Mouse (Mus musculus) hindbrain, embryonic 16.5 days (tissue): Measurements from ENCODE around the gene Sfxn4. TPM values are rescaled to one million over a fixed set of nuclear protein-coding genes. Genes with fewer than 3 reads are reported as not detected.
"Not testable (repeated sequence)": the region's sequence is repeated elsewhere in the genome, so short reads cannot be mapped to it uniquely, and the experiment has no call there.

Experiments used
- ATAC-seq: fragments of 200-750 bp; cut with Nextera tagmentation; 2 replicates; pipeline ENCODE4 v1.8.0; 2017; ENCODE audit warnings: moderate TSS enrichment, moderate library complexity
- H3K27ac ChIP-seq: fragments of 300-500 bp; sonication (generic); 2 replicates; pipeline ENCODE4 v1.5.1; 2014; ENCODE audit warnings: low read depth, mild to moderate bottlenecking, control low read depth, low read length, moderate library complexity
- H3K27me3 ChIP-seq: fragments of 300-500 bp; sonication (generic); replicated peaks from 2 replicates; pipeline ENCODE4 v1.6.1; 2014; ENCODE audit warnings: low read length; ENCODE audit not compliant: control insufficient read depth, insufficient read depth
- H3K36me3 ChIP-seq: fragments of 300-500 bp; sonication (generic); 2 replicates; pipeline ENCODE4 v1.6.1; 2014; ENCODE audit warnings: mild to moderate bottlenecking, low read length, moderate library complexity, mixed read lengths; ENCODE audit not compliant: control insufficient read depth, insufficient read depth
- H3K4me1 ChIP-seq: fragments of 300-500 bp; sonication (generic); 2 replicates; pipeline ENCODE4 v1.6.1; 2014; ENCODE audit warnings: low read depth, low read length; ENCODE audit not compliant: control insufficient read depth, insufficient read depth
- H3K4me2 ChIP-seq: fragments of 300-500 bp; sonication (generic); 2 replicates; pipeline ENCODE4 v1.6.1; 2014; ENCODE audit warnings: mild to moderate bottlenecking, low read length, control low read depth, moderate library complexity
- H3K4me3 ChIP-seq: fragments of 300-500 bp; sonication (generic); 2 replicates; pipeline ENCODE4 v1.5.1; 2014; ENCODE audit warnings: mild to moderate bottlenecking, low read length, control low read depth, moderate library complexity
- H3K9ac ChIP-seq: fragments of 300-500 bp; sonication (generic); 2 replicates; pipeline ENCODE4 v1.6.1; 2014; ENCODE audit warnings: low read depth, mild to moderate bottlenecking, control low read depth, low read length, moderate library complexity
- H3K9me3 ChIP-seq: fragments of 300-500 bp; sonication (generic); 2 replicates; pipeline ENCODE4 v1.6.1; 2014; ENCODE audit warnings: mild to moderate bottlenecking, low read length, moderate library complexity; ENCODE audit not compliant: control insufficient read depth
- WGBS: fragments of 180-500 bp; shearing (Covaris S2); extraction: QIAGEN DNeasy Blood & Tissue Kit; methylation state at CpG from one replicate; pipeline ENCODE4 v1.1.7; 2014; 5-methylcytosine and 5-hydroxymethylcytosine counted together
- polyA plus RNA-seq: library from polyadenylated mRNA; unstranded; fragments of >200 nt; fragmentation: Nextera tagmentation; extraction: Ambion mirVana; gene quantifications from 2 replicates; pipeline ENCODE4 v1.2.1, GENCODE M21; 2015

Sfxn4 gene
- polyA plus RNA-seq, 1 experiment from 2014 or later: 13.6 TPM

DNA sequence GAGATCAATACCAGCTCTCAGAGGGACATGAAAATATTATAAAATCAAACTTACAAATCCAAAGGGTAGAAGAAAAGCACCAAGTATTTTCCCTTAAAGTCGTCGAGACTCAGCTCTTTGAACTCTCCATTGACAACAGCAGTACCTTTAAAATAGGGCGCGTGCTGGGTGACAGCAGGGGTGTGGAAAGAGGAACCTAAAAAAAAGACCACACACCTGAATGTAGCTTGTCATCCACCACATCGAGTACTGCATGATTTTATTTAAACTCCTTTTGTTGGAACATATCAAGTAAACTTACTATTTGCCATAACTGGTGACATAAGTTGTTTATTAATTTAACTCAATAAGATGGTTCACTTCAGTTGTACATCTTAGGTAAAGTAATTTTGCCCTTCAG is 10.1 kb upstream of the Sfxn4 start:
- Histone ChIP-seq H3K4me2 (no peak overlapping the region), H3K4me3 (no peak overlapping the region), H3K27me3 (no peaks in the 10 kb centered on the region), H3K27ac (no peak overlapping the region), H3K9ac (no peak overlapping the region), H3K36me3 (no peaks in the 10 kb centered on the region; the same call in 1 of the 2 replicates), H3K9me3 (no peaks in the 10 kb centered on the region), H3K4me1 (peaks cover 8% of the 10 kb centered on the region)
- 92% methylated on average over 5 of the region's 5 CpGs for WGBS
- no peak for ATAC-seq

DNA sequence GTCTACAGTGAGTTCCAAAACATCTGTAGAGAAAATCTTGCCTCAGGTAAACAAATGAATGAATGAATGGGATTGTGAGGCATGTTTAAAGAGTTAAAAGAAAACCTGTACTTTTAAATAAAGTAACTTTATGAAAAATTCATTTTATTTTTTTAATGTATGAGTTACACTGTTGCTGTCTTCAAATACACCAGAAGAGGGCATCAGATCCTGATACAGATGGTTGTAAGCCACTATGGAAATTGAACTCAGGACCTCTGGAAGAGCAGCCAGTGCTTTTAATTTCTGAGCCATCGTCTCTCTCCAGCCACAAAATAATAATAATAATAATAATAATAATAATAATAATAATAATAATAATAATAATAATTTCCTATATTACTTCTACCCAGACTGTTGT is 9.2 kb upstream of the Sfxn4 start:
- no peaks in the 10 kb centered on the region for H3K9me3 ChIP-seq
- no peak for ATAC-seq
- H3K27me3 ChIP-seq: no peaks in the 10 kb centered on the region
- WGBS: 81% methylated on average over 1 of the region's 1 CpGs
- H3K4me1 ChIP-seq: peaks cover 8% of the 10 kb centered on the region
- no peak overlapping the region for H3K4me3 ChIP-seq
- no peak overlapping the region for H3K27ac ChIP-seq
- H3K4me2 ChIP-seq: no peak overlapping the region
- no peaks in the 10 kb centered on the region; the same call in 1 of the 2 replicates for H3K36me3 ChIP-seq
- H3K9ac ChIP-seq: no peak overlapping the region

DNA sequence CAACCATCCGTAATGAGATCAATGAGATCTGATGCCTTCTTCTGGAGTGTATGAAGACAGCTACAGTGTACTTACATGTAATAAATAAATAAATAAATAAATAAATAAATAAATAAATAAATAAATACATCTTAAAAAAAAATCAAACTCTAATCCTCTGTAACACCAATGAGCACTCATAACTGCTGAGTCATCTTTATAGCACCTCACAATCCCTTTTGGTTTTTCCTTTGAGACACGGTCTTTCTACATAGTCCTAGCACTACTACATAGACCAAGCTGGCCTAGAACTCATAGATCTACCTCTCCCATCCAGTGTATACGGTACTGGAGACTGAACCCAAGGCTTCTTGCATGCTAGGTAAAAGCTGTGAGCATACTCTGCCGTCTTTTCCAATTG is 4.9 kb upstream of the Sfxn4 start:
- not testable (repeated sequence) for H3K4me2 ChIP-seq, H3K4me3 ChIP-seq, H3K27ac ChIP-seq, H3K4me1 ChIP-seq, H3K9ac ChIP-seq, ATAC-seq, H3K27me3 ChIP-seq, H3K36me3 ChIP-seq, H3K9me3 ChIP-seq
- WGBS: 95% methylated on average over 4 of the region's 4 CpGs

DNA sequence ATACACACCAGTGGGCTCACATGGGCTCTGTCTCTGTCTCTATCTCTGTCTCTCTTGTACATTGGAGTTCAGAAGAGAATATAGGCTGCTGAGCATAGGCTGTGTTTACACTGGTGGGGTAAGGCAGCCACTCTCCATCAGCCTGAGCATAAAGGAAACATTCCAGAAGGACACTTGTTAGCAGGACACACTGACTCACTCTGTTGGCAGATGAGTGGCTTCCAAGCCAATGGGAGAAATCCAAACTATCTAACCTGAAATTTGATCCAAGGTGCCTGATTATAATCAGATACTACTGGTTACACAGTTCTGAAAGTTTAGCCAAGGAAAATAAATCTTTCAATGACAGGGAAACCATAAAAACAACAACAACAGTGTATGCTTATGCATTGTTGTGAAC is 15.5 kb downstream of the Sfxn4 start:
- peaks cover 4% of the 10 kb centered on the region; the same call in 1 of the 2 replicates for H3K36me3 ChIP-seq
- H3K9me3 ChIP-seq: no peaks in the 10 kb centered on the region
- H3K4me1 ChIP-seq: no peaks in the 10 kb centered on the region
- ATAC-seq: no peak
- H3K9ac ChIP-seq: no peak overlapping the region
- no peak overlapping the region for H3K4me2 ChIP-seq
- no peak overlapping the region for H3K4me3 ChIP-seq
- H3K27me3 ChIP-seq: no peaks in the 10 kb centered on the region
- no peak overlapping the region for H3K27ac ChIP-seq

DNA sequence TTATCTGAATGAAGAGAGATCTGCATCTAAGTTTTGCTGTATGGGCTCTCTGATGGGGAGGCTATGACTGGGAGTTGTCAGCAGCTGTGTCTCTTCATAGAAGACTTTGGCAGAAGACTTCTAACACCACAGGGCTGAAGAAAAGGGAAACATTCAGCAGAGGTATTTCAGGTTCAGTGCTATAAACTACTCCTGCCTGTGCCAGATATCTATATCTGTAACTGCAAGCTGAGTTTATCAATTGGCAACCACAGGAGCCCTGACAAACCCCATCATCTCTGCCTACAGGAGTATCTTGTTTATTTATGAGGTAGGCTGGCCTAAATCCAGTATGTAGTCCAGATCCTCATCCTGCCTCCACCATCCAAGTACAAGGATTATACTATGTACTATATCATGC is 18.0 kb downstream of the Sfxn4 start:
- no peaks in the 10 kb centered on the region for H3K9me3 ChIP-seq
- no peak for ATAC-seq
- no peak overlapping the region for H3K27ac ChIP-seq
- H3K36me3 ChIP-seq: peaks cover 11% of the 10 kb centered on the region; the same call in 1 of the 2 replicates
- H3K4me1 ChIP-seq: no peaks in the 10 kb centered on the region
- no peak overlapping the region for H3K9ac ChIP-seq
- no peak overlapping the region for H3K4me2 ChIP-seq
- H3K27me3 ChIP-seq: no peaks in the 10 kb centered on the region
- H3K4me3 ChIP-seq: no peak overlapping the region

DNA sequence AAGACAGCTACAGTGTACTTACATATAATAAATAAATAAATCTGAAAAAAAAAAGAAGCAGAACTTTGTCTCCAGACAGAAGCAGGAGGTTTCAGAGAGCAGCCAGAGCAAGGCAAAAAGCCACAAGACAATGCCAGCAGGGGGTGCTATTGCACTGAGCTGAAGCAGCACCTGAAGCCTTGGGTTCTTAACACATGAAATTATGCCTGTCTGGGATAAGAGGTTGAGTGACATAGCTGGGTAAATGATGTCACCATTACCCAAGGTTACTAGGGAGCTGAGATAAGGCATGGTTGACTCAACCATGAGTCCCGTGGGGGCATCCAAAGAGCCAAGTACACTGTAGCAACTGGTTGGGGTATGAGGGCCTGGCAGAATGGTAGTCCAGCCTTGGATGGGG is 23.5 kb downstream of the Sfxn4 start:
- Histone ChIP-seq H3K9me3 (no peaks in the 10 kb centered on the region), H3K27ac (no peak overlapping the region), H3K4me3 (no peak overlapping the region), H3K4me2 (no peak overlapping the region), H3K27me3 (no peaks in the 10 kb centered on the region), H3K36me3 (peaks cover 37% of the 10 kb centered on the region), H3K4me1 (no peaks in the 10 kb centered on the region), H3K9ac (no peak overlapping the region)
- WGBS: 80% methylated on average over 1 of the region's 1 CpGs
- ATAC-seq: no peak

DNA sequence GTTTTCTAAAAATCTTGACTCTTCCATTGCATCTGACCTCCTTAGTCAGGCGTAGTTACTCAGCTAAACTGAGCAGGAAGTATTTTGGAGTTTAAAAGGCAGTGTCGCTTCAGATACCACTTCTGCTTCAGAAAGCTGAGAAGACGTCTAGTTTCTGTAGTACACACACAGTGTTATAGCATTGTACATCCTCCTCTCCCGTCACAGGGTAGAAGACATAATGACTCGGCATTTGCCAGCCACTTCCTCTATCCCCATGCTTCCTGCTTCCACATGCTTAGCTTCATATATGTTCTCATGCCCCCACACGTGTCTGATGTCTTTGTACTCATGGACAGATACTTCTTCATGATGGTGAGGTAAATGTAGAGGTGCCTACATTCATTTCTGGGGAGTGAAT is 42.6 kb downstream of the Sfxn4 start:
- Histone ChIP-seq H3K36me3 (peaks cover 21% of the 10 kb centered on the region), H3K4me1 (no peaks in the 10 kb centered on the region), H3K4me2 (no peak overlapping the region), H3K27ac (no peak overlapping the region), H3K4me3 (no peak overlapping the region), H3K9me3 (no peaks in the 10 kb centered on the region), H3K9ac (no peak overlapping the region), H3K27me3 (no peaks in the 10 kb centered on the region)
- ATAC-seq: no peak
- WGBS: 93% methylated on average over 6 of the region's 6 CpGs

DNA sequence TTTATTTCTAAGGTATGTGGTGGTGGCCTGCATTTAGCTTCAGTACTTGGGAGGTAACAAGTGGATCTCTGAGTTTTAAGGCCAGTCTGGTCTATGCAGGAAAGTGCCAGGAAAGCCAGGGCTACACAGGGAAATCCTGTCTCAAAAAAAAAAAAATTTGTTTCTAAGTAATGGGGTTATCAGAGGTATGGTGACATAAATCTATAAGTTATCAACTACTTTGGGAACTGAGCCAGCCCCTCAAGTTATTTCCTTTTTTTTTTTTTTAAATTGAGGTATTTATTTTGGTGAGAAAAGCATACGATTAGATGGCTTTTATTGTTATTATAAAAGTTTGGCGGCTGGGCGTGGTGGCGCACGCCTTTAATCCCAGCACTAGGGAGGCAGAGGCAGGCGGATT is 48.1 kb downstream of the Sfxn4 start:
- Histone ChIP-seq H3K36me3 (peaks cover 3% of the 10 kb centered on the region; the same call in 1 of the 2 replicates), H3K4me1 (0 out of 2 replicates have a peak, but pooled peaks cover 6% of the 10 kb centered on the region), H3K27ac (no peak overlapping the region), H3K9me3 (no peaks in the 10 kb centered on the region), H3K4me2 (no peak overlapping the region), H3K27me3 (no peaks in the 10 kb centered on the region), H3K9ac (no peak overlapping the region), H3K4me3 (no peak overlapping the region)
- no peak for ATAC-seq
- WGBS: 98% methylated on average over 6 of the region's 6 CpGs

DNA sequence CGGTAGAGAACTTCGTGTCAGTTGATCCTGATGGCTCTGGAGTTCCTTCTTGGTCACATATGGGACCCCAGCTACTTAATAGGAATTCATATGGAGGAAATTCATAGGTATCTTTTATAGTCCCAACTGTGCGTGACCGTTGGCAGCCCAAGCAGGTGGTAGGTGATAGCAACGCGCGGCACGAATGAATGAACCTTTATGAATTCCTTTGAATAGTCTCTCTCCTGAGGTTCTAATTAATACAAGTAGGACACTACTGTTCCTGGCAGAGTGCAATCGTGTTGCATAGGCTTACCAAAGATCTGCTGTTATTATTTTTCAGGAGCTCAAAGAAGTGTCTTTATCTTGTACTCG is 49.3 kb downstream of the Sfxn4 start:
- ATAC-seq: 0 out of 2 replicates have a peak, but pooled peaks have one; percentile 3
- H3K27me3 ChIP-seq: no peaks in the 10 kb centered on the region
- 0 out of 2 replicates have a peak, but pooled peaks cover 6% of the 10 kb centered on the region for H3K4me1 ChIP-seq
- peak overlapping the region; percentile 81 for H3K4me3 ChIP-seq
- H3K4me2 ChIP-seq: peak overlapping the region; percentile 69
- H3K9me3 ChIP-seq: no peaks in the 10 kb centered on the region
- H3K9ac ChIP-seq: peak overlapping the region; percentile 93
- no peak overlapping the region; the same call in 1 of the 2 replicates for H3K27ac ChIP-seq
- peaks cover 2% of the 10 kb centered on the region; the same call in 1 of the 2 replicates for H3K36me3 ChIP-seq
- 18% methylated on average over 10 of the region's 10 CpGs for WGBS
